8 mouse cellular contexts compared by ENCODE assay signal in the genomic region with DNA sequence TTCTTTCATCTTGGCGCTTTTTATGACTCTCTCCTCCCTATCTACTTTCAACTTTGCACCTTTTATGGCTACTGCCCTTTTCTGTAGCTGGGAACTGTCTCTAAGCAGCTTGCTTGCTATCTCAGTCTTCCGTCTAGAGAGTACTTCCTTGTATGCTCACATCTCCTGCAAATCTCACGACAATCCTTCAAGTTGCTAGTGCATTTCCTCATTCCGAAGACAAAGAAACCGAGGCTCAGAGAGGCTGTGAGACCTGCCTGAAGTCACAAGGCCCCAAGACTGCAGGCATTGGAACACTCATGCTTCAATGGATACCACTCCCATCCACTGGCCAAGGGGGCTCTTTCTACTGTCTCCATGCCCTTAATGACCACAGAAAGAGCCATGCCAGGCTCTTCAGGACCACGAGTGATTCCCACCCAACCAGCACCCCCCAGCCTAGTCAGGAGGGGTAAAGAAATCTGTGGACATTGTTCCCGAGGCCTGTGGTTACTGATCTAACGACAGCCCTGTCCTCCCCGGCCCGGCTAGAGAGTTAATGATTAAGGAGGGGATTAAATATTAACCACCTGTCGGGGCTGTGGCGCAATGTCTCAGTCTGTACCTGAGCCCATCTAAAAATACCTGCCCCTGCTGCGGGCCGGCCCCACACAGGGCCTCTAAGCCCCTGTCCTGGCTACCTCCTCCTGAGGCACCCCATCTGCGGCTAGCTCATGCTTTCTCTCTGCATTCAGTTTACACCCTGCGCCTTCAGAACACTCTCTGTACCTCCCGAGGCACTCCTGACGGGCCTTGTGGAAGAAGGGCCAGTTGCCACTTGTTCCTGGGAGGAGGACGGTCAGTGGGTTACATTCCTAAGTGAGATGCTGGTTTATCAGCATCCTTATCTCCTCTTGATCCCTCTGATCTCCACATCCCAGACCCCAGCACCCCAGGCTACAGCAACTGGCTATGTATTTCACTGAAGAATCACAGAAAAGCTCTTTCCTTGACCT. TPM values are rescaled to one million over a fixed set of nuclear protein-coding genes. Genes with fewer than 3 reads are reported as not detected.
DNase-seq lines count a peak whose midpoint lies in the region; ATAC-seq and TF ChIP-seq lines count a peak whose summit lies in the region.

No protein-coding gene starts in this region.

- H3K4me3 ChIP-seq in bone marrow, adult 2 months (replicated peaks; ENCODE audit: control insufficient read depth, low read depth, low read length) = no peak overlapping the region
- no peak overlapping the region for H3K4me3 ChIP-seq in hindbrain, postnatal 0 days (ENCODE audit: low read length)

- no peaks in the 10 kb centered on the region for H3K9me3 ChIP-seq in hindbrain, postnatal 0 days (ENCODE audit: low read length)

- 57% methylated on average over 19 of the region's 19 CpGs for WGBS in bone marrow, adult 2 months
- 54% methylated on average over 19 of the region's 19 CpGs for WGBS in hindbrain, postnatal 0 days

- DNase-seq in heart, adult 11 months = peak; percentile 88
- no peak for DNase-seq in heart, adult 9 months (ENCODE audit: low spot score in 2 of 2)
- peak; percentile 72 to 82 for DNase-seq in kidney, postnatal 4 days
- DNase-seq in adrenal gland, postnatal 36 days = no peak
- no peak for DNase-seq in hindbrain, postnatal 0 days (ENCODE audit: low spot score)
- DNase-seq in cerebellum, adult 9-10 months = no peak

- H3K27ac ChIP-seq in bone marrow, adult 2 months (ENCODE audit: control insufficient read depth, insufficient read depth, low read depth, low read length, poor library complexity) = peak overlapping the region; percentile 40; the same call in 1 of the 2 replicates
- no peak overlapping the region for H3K27ac ChIP-seq in hindbrain, postnatal 0 days

- H3K9ac ChIP-seq in hindbrain, postnatal 0 days (replicated peaks; ENCODE audit: low read length) = no peak overlapping the region

- no peak overlapping the region for H3K4me2 ChIP-seq in hindbrain, postnatal 0 days (ENCODE audit: low read depth, low read length)

- peaks cover 11% of the 10 kb centered on the region for H3K4me1 ChIP-seq in bone marrow, adult 2 months (ENCODE audit: control insufficient read depth, insufficient read depth, low read length)
- H3K4me1 ChIP-seq in hindbrain, postnatal 0 days (ENCODE audit: insufficient read depth, low read length) = no peaks in the 10 kb centered on the region

- H3K36me3 ChIP-seq in hindbrain, postnatal 0 days (ENCODE audit: insufficient read depth, low read length) = no peaks in the 10 kb centered on the region

- no peaks in the 10 kb centered on the region for H3K27me3 ChIP-seq in hindbrain, postnatal 0 days (ENCODE audit: insufficient read depth, low read length)

- ATAC-seq in megakaryocyte, adult 5-6 weeks (ENCODE audit: poor library complexity, severe bottlenecking) = peak; percentile 39; the same call in 1 of the 2 replicates
- ATAC-seq in hindbrain, postnatal 0 days = no peak

- no peak for TF ChIP-seq CTCF in bone marrow, adult 2 months (IDR thresholded peaks at IDR 0.05; ENCODE audit: control insufficient read depth, insufficient read depth, low read length)
- no peak for TF ChIP-seq CTCF in hindbrain, postnatal 0 days (IDR thresholded peaks at IDR 0.05; ENCODE audit: low read depth)

- no peak for TF ChIP-seq POLR2A in bone marrow, adult 2 months (IDR thresholded peaks at IDR 0.05; ENCODE audit: borderline replicate concordance, control insufficient read depth, low read depth, low read length)

RNA-seq across cellular contexts. Expression of gene Zfp36l2, which starts 30.7 kb away (rescaled TPM):
- 45.8 and 74.0 TPM in 2 replicates for polyA plus RNA-seq in bone marrow, adult 2 months (2011; ENCODE audit: insufficient read depth, insufficient read length, low replicate concordance, missing spikeins)
- total RNA-seq in megakaryocyte, adult 5-6 weeks (2015) = 316 and 357 TPM in 2 replicates
- total RNA-seq in megakaryocyte, adult 5-6 weeks (2017) = 121 and 168 TPM in 2 replicates
- 10 to 100 TPM; 71.6 to 77.9 TPM for total RNA-seq in adrenal gland, postnatal 36 days (2021)
- total RNA-seq in hindbrain, postnatal 0 days (2014; rRNA removed) = 13.3 and 16.7 TPM in 2 replicates
- 5.4 and 5.5 TPM in 2 replicates for polyA plus RNA-seq in hindbrain, postnatal 0 days (2015; fragmentation: Nextera tagmentation; extraction: Ambion mirVana)

Comparison
In these comparisons a context has a peak if more than half of its experiments do, and no peak if none do; other contexts are left out.
1. DNase-seq: peak in heart, adult 11 months (single experiment) and kidney, postnatal 4 days (2 of 2); none in heart, adult 9 months (0 of 2), adrenal gland, postnatal 36 days (0 of 2), hindbrain, postnatal 0 days (single experiment) and cerebellum, adult 9-10 months (single experiment).